Mouse (Mus musculus) kidney, adult 2 months (tissue): ENCODE measurements at regions not wholly inside any gene's neighbourhood (a gene's known extent, or its start where the extent isn't known, plus 50 kb on each side); places are given as distances from the start of the nearest gene placed in this dataset.

Source experiments
- CTCF ChIP-seq: fragments of 200-500 bp; conservative IDR thresholded peaks from 2 replicates; pipeline ENCODE4 v1.5.1; 2011; ENCODE audit warnings: low read depth, mild to moderate bottlenecking, control low read depth, low read length, moderate library complexity, mixed read lengths; ENCODE audit not compliant: insufficient read depth, insufficient read length
- POLR2A ChIP-seq: fragments of 200-500 bp; IDR thresholded peaks from one replicate; pipeline ENCODE4 v1.6.1; 2011; ENCODE audit warnings: low read depth, low read length, control low read depth

GRCm38 (mm10) chr16:27978730-27979440 lies 590.2 kb downstream of the Ccdc50 start:
- TF ChIP-seq CTCF (no peak), POLR2A (no peak)
